Comparison of ENCODE assay signal across 23 mouse cellular contexts in the genomic region with DNA sequence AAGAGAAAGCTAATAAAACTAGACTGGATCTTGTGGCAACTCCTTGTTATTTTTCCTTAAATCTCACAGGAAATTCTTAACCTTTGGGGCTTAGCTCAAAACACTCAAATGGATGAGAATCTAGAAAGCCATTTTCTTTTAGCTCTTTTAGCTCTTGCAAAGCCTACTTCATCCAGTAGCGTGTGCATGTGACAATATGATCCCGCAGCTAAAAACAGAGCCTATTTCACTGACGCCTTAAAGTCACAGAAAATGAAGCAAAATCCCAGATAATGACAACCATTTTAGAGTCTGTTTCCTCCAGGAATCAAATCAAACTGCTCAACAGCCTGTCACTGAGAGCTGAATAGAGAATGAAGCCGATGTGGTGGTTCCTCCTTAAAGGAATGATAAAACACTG.
"Had no signal": no experiment of that assay in that cellular context is flagged by ENCODE, and none has a peak within 500 bp of the region (broad histone marks: within the 10 kb centered on the region; RNA-seq: fewer than 3 reads in every experiment).

No protein-coding gene starts in this region.

- H3K9ac ChIP-seq: kidney, embryonic 15.5 days; limb, embryonic 12.5 days; limb, embryonic 15.5 days; liver, embryonic 14.5 days; liver, postnatal 0 days; lung, embryonic 14.5 days; neural tube, embryonic 12.5 days; neural tube, embryonic 15.5 days had no signal

- DNase-seq: kidney, adult 11 months; kidney, adult 8-10 months; kidney, postnatal 10 days; kidney, postnatal 36 days; left cerebral cortex, postnatal 4 days; liver, postnatal 0 days; lung, embryonic 14.5 days; right cerebral cortex, adult 18-20 months; right cerebral cortex, postnatal 14 days; right cerebral cortex, postnatal 4 days; thymus, adult 2 months; thymus, postnatal 14 days; thymus, postnatal 4 days had no signal

- H3K4me1 ChIP-seq: kidney, embryonic 15.5 days; limb, embryonic 12.5 days; limb, embryonic 15.5 days; neural tube, embryonic 12.5 days; neural tube, embryonic 15.5 days had no signal

- H3K36me3 ChIP-seq: kidney, embryonic 15.5 days; limb, embryonic 12.5 days; limb, embryonic 15.5 days; neural tube, embryonic 12.5 days; neural tube, embryonic 15.5 days had no signal

- H3K27ac ChIP-seq: kidney, embryonic 15.5 days; limb, embryonic 12.5 days; limb, embryonic 15.5 days; liver, embryonic 14.5 days; macrophage; neural tube, embryonic 12.5 days; neural tube, embryonic 15.5 days; stomach, postnatal 0 days had no signal

- H3K9me3 ChIP-seq: kidney, embryonic 15.5 days; limb, embryonic 12.5 days; limb, embryonic 15.5 days; neural tube, embryonic 12.5 days; neural tube, embryonic 15.5 days had no signal

- ATAC-seq: liver, postnatal 0 days; lung, postnatal 0 days had no signal

- H3K4me2 ChIP-seq: kidney, embryonic 15.5 days; limb, embryonic 12.5 days; limb, embryonic 15.5 days; liver, embryonic 11.5 days; lung, embryonic 14.5 days; neural tube, embryonic 12.5 days; neural tube, embryonic 15.5 days had no signal

- H3K4me3 ChIP-seq: kidney, embryonic 15.5 days; limb, embryonic 12.5 days; limb, embryonic 15.5 days; neural tube, embryonic 12.5 days; neural tube, embryonic 15.5 days had no signal

- H3K27me3 ChIP-seq: kidney, embryonic 15.5 days; limb, embryonic 12.5 days; limb, embryonic 15.5 days; neural tube, embryonic 12.5 days; neural tube, embryonic 15.5 days had no signal
